Mouse (Mus musculus) ES-Bruce4 (cell line): ENCODE measurements around the gene Zfp663. TPM values are rescaled to one million over a fixed set of nuclear protein-coding genes. Genes with fewer than 3 reads are reported as not detected.

ENCODE experiments used
- H3K27ac ChIP-seq: 2 replicates; pipeline ENCODE4 v1.5.1; 2012; ENCODE audit warnings: low read length, inconsistent platforms; ENCODE audit not compliant: insufficient read depth
- H3K27me3 ChIP-seq: 2 replicates; pipeline ENCODE4 v1.6.1; 2012; ENCODE audit warnings: mild to moderate bottlenecking, low read length, inconsistent platforms; ENCODE audit not compliant: control insufficient read depth, poor library complexity, insufficient read depth, severe bottlenecking
- H3K36me3 ChIP-seq: 2 replicates; pipeline ENCODE4 v1.6.1; 2012; ENCODE audit warnings: inconsistent platforms, mild to moderate bottlenecking, low read length, moderate library complexity; ENCODE audit not compliant: control insufficient read depth, poor library complexity, insufficient read depth, severe bottlenecking
- H3K4me1 ChIP-seq: one replicate; pipeline ENCODE4 v1.8.1; 2011; ENCODE audit warnings: low read length; ENCODE audit not compliant: control insufficient read depth, insufficient read depth
- H3K4me3 ChIP-seq: 2 replicates; pipeline ENCODE4 v1.5.1; 2011; ENCODE audit warnings: low read depth, mild to moderate bottlenecking, low read length
- H3K9ac ChIP-seq: 2 replicates; pipeline ENCODE4 v1.6.1; 2012; ENCODE audit warnings: low read depth, mild to moderate bottlenecking, inconsistent platforms; ENCODE audit not compliant: poor library complexity, severe bottlenecking
- H3K9me3 ChIP-seq: replicated peaks from 2 replicates; pipeline ENCODE4 v1.6.1; 2012; ENCODE audit warnings: mild to moderate bottlenecking, low read length, inconsistent platforms; ENCODE audit not compliant: control insufficient read depth, poor library complexity, insufficient read depth, severe bottlenecking
- CTCF ChIP-seq: IDR thresholded peaks from one replicate; pipeline ENCODE4 v1.8.1; 2011; ENCODE audit warnings: low read depth, low read length
- EP300 ChIP-seq: IDR thresholded peaks from 2 replicates; pipeline ENCODE4 v1.6.1; 2011; ENCODE audit warnings: low read depth, low read length; ENCODE audit not compliant: insufficient read depth
- POLR2A ChIP-seq: IDR thresholded peaks from one replicate; pipeline ENCODE4 v1.8.1; 2011; ENCODE audit warnings: low read length; ENCODE audit not compliant: insufficient read depth
- polyA plus RNA-seq: library from polyadenylated mRNA; stranded (reverse); fragments of >200 nt; gene quantifications from 2 replicates; pipeline ENCODE4 v1.2.4, GENCODE M21; 2011; ENCODE audit warnings: low read depth; ENCODE audit not compliant: missing spikeins, insufficient read depth, insufficient read length

Zfp663 gene
- polyA plus RNA-seq, 1 experiment = not detected

GRCm38 (mm10) chr2:165314197-165314596, 54.3 kb downstream of the Zfp663 start:
- Histone ChIP-seq H3K36me3 (peaks cover 3% of the 10 kb centered on the region; the same call in 1 of the 2 replicates), H3K27ac (no peak overlapping the region), H3K9ac (no peak overlapping the region), H3K4me1 (peaks cover 2% of the 10 kb centered on the region), H3K9me3 (no peaks in the 10 kb centered on the region), H3K27me3 (no peaks in the 10 kb centered on the region), H3K4me3 (no peak overlapping the region)
- TF ChIP-seq POLR2A = no peak

- H3K4me3 ChIP-seq = no peak overlapping the region
- TF ChIP-seq EP300 (no peak), POLR2A (no peak), CTCF (no peak)
- peaks cover 2% of the 10 kb centered on the region for H3K4me1 ChIP-seq
- H3K27ac ChIP-seq = no peak overlapping the region
- H3K9ac ChIP-seq = no peak overlapping the region
- H3K27me3 ChIP-seq = no peaks in the 10 kb centered on the region
- no peaks in the 10 kb centered on the region for H3K9me3 ChIP-seq
- H3K36me3 ChIP-seq = peaks cover 3% of the 10 kb centered on the region; the same call in 1 of the 2 replicates
Observed at GRCm38 (mm10) chr2:165312381-165312780, 56.1 kb downstream of the Zfp663 start.

- Histone ChIP-seq H3K27me3 (no peaks in the 10 kb centered on the region), H3K27ac (no peak overlapping the region), H3K9me3 (no peaks in the 10 kb centered on the region), H3K4me3 (no peak overlapping the region), H3K9ac (no peak overlapping the region), H3K36me3 (peaks cover 3% of the 10 kb centered on the region; the same call in 1 of the 2 replicates), H3K4me1 (no peaks in the 10 kb centered on the region)
- TF ChIP-seq EP300 = no peak
- no peak for TF ChIP-seq POLR2A
- TF ChIP-seq CTCF = no peak
Observed at GRCm38 (mm10) chr2:165311577-165311976, 57.0 kb downstream of the Zfp663 start.

GRCm38 (mm10) chr2:165310818-165311425, 57.6 kb downstream of the Zfp663 start:
- Histone ChIP-seq H3K27ac (no peak overlapping the region), H3K27me3 (no peaks in the 10 kb centered on the region), H3K4me3 (no peak overlapping the region), H3K4me1 (no peaks in the 10 kb centered on the region), H3K36me3 (peaks cover 3% of the 10 kb centered on the region; the same call in 1 of the 2 replicates), H3K9ac (no peak overlapping the region), H3K9me3 (no peaks in the 10 kb centered on the region)
- TF ChIP-seq CTCF (no peak), EP300 (no peak), POLR2A (no peak)

- Histone ChIP-seq H3K9ac (no peak overlapping the region), H3K27me3 (no peaks in the 10 kb centered on the region), H3K4me1 (no peaks in the 10 kb centered on the region), H3K27ac (no peak overlapping the region), H3K4me3 (no peak overlapping the region), H3K36me3 (no peaks in the 10 kb centered on the region; the same call in 1 of the 2 replicates), H3K9me3 (no peaks in the 10 kb centered on the region)
- TF ChIP-seq EP300 (no peak), CTCF (no peak), POLR2A (no peak)
Observed at GRCm38 (mm10) chr2:165307801-165308200, 60.7 kb downstream of the Zfp663 start.

- Histone ChIP-seq H3K4me1 (no peaks in the 10 kb centered on the region), H3K9ac (no peak overlapping the region), H3K36me3 (no peaks in the 10 kb centered on the region; the same call in 1 of the 2 replicates), H3K4me3 (no peak overlapping the region), H3K27me3 (no peaks in the 10 kb centered on the region), H3K9me3 (no peaks in the 10 kb centered on the region), H3K27ac (no peak overlapping the region)
- TF ChIP-seq POLR2A (no peak), CTCF (no peak), EP300 (no peak)
Observed at GRCm38 (mm10) chr2:165305438-165305837, 63.1 kb downstream of the Zfp663 start.
